Mouse (Mus musculus) hindbrain, embryonic 16.5 days (tissue): ENCODE measurements around the gene B4gat1. TPM values are rescaled to one million over a fixed set of nuclear protein-coding genes. Genes with fewer than 3 reads are reported as not detected.
A peak's percentile ranks its signal among the peaks of the same experiment; 100 is the strongest.

Source experiments
- ATAC-seq: fragments of 200-750 bp; cut with Nextera tagmentation; 2 replicates; pipeline ENCODE4 v1.8.0; 2017; ENCODE audit warnings: moderate TSS enrichment, moderate library complexity
- H3K27ac ChIP-seq: fragments of 300-500 bp; sonication (generic); 2 replicates; pipeline ENCODE4 v1.5.1; 2014; ENCODE audit warnings: low read depth, mild to moderate bottlenecking, control low read depth, low read length, moderate library complexity
- H3K27me3 ChIP-seq: fragments of 300-500 bp; sonication (generic); replicated peaks from 2 replicates; pipeline ENCODE4 v1.6.1; 2014; ENCODE audit warnings: low read length; ENCODE audit not compliant: control insufficient read depth, insufficient read depth
- H3K36me3 ChIP-seq: fragments of 300-500 bp; sonication (generic); 2 replicates; pipeline ENCODE4 v1.6.1; 2014; ENCODE audit warnings: mild to moderate bottlenecking, low read length, moderate library complexity, mixed read lengths; ENCODE audit not compliant: control insufficient read depth, insufficient read depth
- H3K4me1 ChIP-seq: fragments of 300-500 bp; sonication (generic); 2 replicates; pipeline ENCODE4 v1.6.1; 2014; ENCODE audit warnings: low read depth, low read length; ENCODE audit not compliant: control insufficient read depth, insufficient read depth
- H3K4me2 ChIP-seq: fragments of 300-500 bp; sonication (generic); 2 replicates; pipeline ENCODE4 v1.6.1; 2014; ENCODE audit warnings: mild to moderate bottlenecking, low read length, control low read depth, moderate library complexity
- H3K4me3 ChIP-seq: fragments of 300-500 bp; sonication (generic); 2 replicates; pipeline ENCODE4 v1.5.1; 2014; ENCODE audit warnings: mild to moderate bottlenecking, low read length, control low read depth, moderate library complexity
- H3K9ac ChIP-seq: fragments of 300-500 bp; sonication (generic); 2 replicates; pipeline ENCODE4 v1.6.1; 2014; ENCODE audit warnings: low read depth, mild to moderate bottlenecking, control low read depth, low read length, moderate library complexity
- H3K9me3 ChIP-seq: fragments of 300-500 bp; sonication (generic); 2 replicates; pipeline ENCODE4 v1.6.1; 2014; ENCODE audit warnings: mild to moderate bottlenecking, low read length, moderate library complexity; ENCODE audit not compliant: control insufficient read depth
- WGBS: fragments of 180-500 bp; shearing (Covaris S2); extraction: QIAGEN DNeasy Blood & Tissue Kit; methylation state at CpG from one replicate; pipeline ENCODE4 v1.1.7; 2014; 5-methylcytosine and 5-hydroxymethylcytosine counted together
- polyA plus RNA-seq: library from polyadenylated mRNA; unstranded; fragments of >200 nt; fragmentation: Nextera tagmentation; extraction: Ambion mirVana; gene quantifications from 2 replicates; pipeline ENCODE4 v1.2.1, GENCODE M21; 2015

Gene B4gat1
- polyA plus RNA-seq, 1 experiment from 2014 or later, result 133 TPM

GRCm38 (mm10) chr19:5065104-5065503 is 26.5 kb downstream of the B4gat1 start:
- Histone ChIP-seq H3K4me1 (peaks cover 13% of the 10 kb centered on the region), H3K36me3 (no peaks in the 10 kb centered on the region), H3K4me2 (no peak overlapping the region), H3K27me3 (peaks cover 12% of the 10 kb centered on the region), H3K4me3 (no peak overlapping the region), H3K27ac (no peak overlapping the region), H3K9me3 (no peaks in the 10 kb centered on the region), H3K9ac (no peak overlapping the region)
- no peak for ATAC-seq
- 68% methylated on average over 7 of the region's 7 CpGs for WGBS

GRCm38 (mm10) chr19:5067040-5067799 is 28.6 kb downstream of the B4gat1 start:
- 14% methylated on average over 15 of the region's 15 CpGs for WGBS
- Histone ChIP-seq H3K27ac (0 out of 2 replicates have a peak overlapping the region, but pooled peaks have one; percentile 3), H3K9ac (peak overlapping the region; percentile 69; the same call in 1 of the 2 replicates), H3K27me3 (peaks cover 12% of the 10 kb centered on the region), H3K9me3 (no peaks in the 10 kb centered on the region), H3K4me1 (peaks cover 22% of the 10 kb centered on the region), H3K36me3 (no peaks in the 10 kb centered on the region), H3K4me3 (peak overlapping the region; percentile 39), H3K4me2 (peak overlapping the region; percentile 71)
- no peak for ATAC-seq

DNA sequence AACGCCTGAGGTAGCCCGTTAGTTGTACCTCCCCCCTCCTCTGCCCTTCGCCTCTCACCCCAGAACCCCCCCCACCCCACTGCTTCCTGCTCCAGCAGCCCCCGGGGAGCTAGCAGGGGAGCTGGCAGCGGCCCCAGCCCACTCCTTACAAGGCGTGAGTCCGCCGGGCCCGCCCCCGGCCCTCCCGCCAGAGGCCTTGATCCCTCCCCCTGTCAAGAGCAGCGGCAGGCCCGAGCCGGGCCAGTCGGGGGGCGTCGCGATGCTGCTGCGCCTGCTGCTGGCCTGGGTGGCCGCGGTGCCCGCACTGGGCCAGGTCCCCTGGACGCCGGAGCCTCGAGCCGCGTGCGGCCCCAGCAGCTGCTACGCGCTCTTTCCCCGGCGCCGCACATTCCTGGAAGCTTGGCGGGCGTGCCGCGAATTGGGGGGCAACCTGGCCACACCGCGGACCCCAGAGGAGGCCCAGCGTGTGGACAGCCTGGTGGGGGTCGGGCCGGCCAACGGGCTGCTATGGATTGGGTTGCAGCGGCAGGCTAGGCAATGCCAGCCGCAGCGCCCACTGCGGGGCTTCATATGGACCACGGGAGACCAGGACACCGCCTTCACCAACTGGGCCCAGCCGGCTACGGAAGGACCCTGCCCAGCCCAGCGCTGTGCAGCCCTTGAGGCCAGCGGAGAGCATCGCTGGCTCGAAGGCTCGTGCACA is 29.4 kb downstream of the B4gat1 start, which contains the start of gene Cd248:
Gene Cd248, plus strand, starts transcription at position 212 of the 703 bp plus-strand sequence.
- ATAC-seq, result peak; percentile 28
- H3K4me3 ChIP-seq, result peak within 1 kb of the TSS; percentile 39
- 1% methylated on average over 45 of the region's 56 CpGs for WGBS
- 0 out of 2 replicates have a peak within 1 kb of the TSS, but pooled peaks have one; percentile 3 for H3K27ac ChIP-seq
- H3K9ac ChIP-seq, result peak within 1 kb of the TSS; percentile 69
- no peaks in the 10 kb centered on the region for H3K9me3 ChIP-seq
- no peaks in the 10 kb centered on the region for H3K36me3 ChIP-seq
- H3K27me3 ChIP-seq, result peaks cover 12% of the 10 kb centered on the region
- peaks cover 25% of the 10 kb centered on the region for H3K4me1 ChIP-seq
- H3K4me2 ChIP-seq, result peak within 1 kb of the TSS; percentile 71

- peak overlapping the region; percentile 69 for H3K9ac ChIP-seq
- H3K4me1 ChIP-seq, result peaks cover 25% of the 10 kb centered on the region
- no peak for ATAC-seq
- H3K9me3 ChIP-seq, result no peaks in the 10 kb centered on the region
- peaks cover 12% of the 10 kb centered on the region for H3K27me3 ChIP-seq
- H3K4me2 ChIP-seq, result peak overlapping the region; percentile 71
- no peak overlapping the region for H3K27ac ChIP-seq
- WGBS, result 30% methylated on average over 21 of the region's 21 CpGs
- H3K4me3 ChIP-seq, result peak overlapping the region; percentile 39
- no peaks in the 10 kb centered on the region for H3K36me3 ChIP-seq
Observed at GRCm38 (mm10) chr19:5068570-5069234, 30.1 kb downstream of the B4gat1 start.

GRCm38 (mm10) chr19:5069486-5069885 is 30.9 kb downstream of the B4gat1 start:
- no peaks in the 10 kb centered on the region for H3K36me3 ChIP-seq
- peaks cover 14% of the 10 kb centered on the region for H3K27me3 ChIP-seq
- WGBS, result 83% methylated on average over 5 of the region's 5 CpGs
- no peaks in the 10 kb centered on the region for H3K9me3 ChIP-seq
- H3K27ac ChIP-seq, result no peak overlapping the region
- H3K9ac ChIP-seq, result no peak overlapping the region
- no peak for ATAC-seq
- H3K4me2 ChIP-seq, result peak overlapping the region; percentile 71
- H3K4me1 ChIP-seq, result peaks cover 25% of the 10 kb centered on the region
- no peak overlapping the region for H3K4me3 ChIP-seq

GRCm38 (mm10) chr19:5069978-5070377 is 31.4 kb downstream of the B4gat1 start:
- Histone ChIP-seq H3K4me2 (peak overlapping the region; percentile 21), H3K36me3 (no peaks in the 10 kb centered on the region), H3K27me3 (peaks cover 16% of the 10 kb centered on the region), H3K9me3 (no peaks in the 10 kb centered on the region), H3K27ac (no peak overlapping the region), H3K4me3 (no peak overlapping the region), H3K9ac (no peak overlapping the region), H3K4me1 (peaks cover 25% of the 10 kb centered on the region)
- 83% methylated on average over 7 of the region's 7 CpGs for WGBS
- no peak for ATAC-seq

- Histone ChIP-seq H3K27ac (peak overlapping the region; percentile 54), H3K9me3 (no peaks in the 10 kb centered on the region), H3K27me3 (peaks cover 16% of the 10 kb centered on the region), H3K4me3 (peak overlapping the region; percentile 45), H3K9ac (peak overlapping the region; percentile 63; the same call in 1 of the 2 replicates), H3K4me2 (peak overlapping the region; percentile 81), H3K36me3 (no peaks in the 10 kb centered on the region), H3K4me1 (peaks cover 25% of the 10 kb centered on the region)
- WGBS, result 10% methylated on average over 11 of the region's 11 CpGs
- ATAC-seq, result no peak
Observed at GRCm38 (mm10) chr19:5071077-5071476, 32.5 kb downstream of the B4gat1 start.

GRCm38 (mm10) chr19:5071545-5072369 is 33.1 kb downstream of the B4gat1 start:
- peak; percentile 71 for ATAC-seq
- H3K9me3 ChIP-seq, result no peaks in the 10 kb centered on the region
- H3K9ac ChIP-seq, result peak overlapping the region; percentile 63
- H3K4me2 ChIP-seq, result peak overlapping the region; percentile 81
- no peaks in the 10 kb centered on the region for H3K36me3 ChIP-seq
- peak overlapping the region; percentile 54 for H3K27ac ChIP-seq
- H3K4me1 ChIP-seq, result peaks cover 25% of the 10 kb centered on the region
- H3K4me3 ChIP-seq, result peak overlapping the region; percentile 45
- peaks cover 15% of the 10 kb centered on the region for H3K27me3 ChIP-seq
- 1% methylated on average over 38 of the region's 40 CpGs for WGBS
